Mouse (Mus musculus): Measurements from ENCODE around the gene Hbb-bs. TPM values are rescaled to one million over a fixed set of nuclear protein-coding genes. Genes with fewer than 3 reads are reported as not detected.
"Not testable (repeated sequence)": the region's sequence is repeated elsewhere in the genome, so short reads cannot be mapped to it uniquely, and the experiment has no call there.

The Hbb-bs gene
- polyA plus RNA-seq, 1 experiment from 2014 or later: 809 TPM

- no peaks in the 10 kb centered on the region for H3K4me1 ChIP-seq
- no peaks in the 10 kb centered on the region for H3K36me3 ChIP-seq
- H3K9ac ChIP-seq (replicated peaks): no peak within 1 kb of the TSS
- no peak within 1 kb of the TSS for H3K27ac ChIP-seq (replicated peaks)
- no peak within 1 kb of the TSS for H3K4me3 ChIP-seq
- H3K4me2 ChIP-seq (replicated peaks): no peak within 1 kb of the TSS
- no peaks in the 10 kb centered on the region for H3K27me3 ChIP-seq
- no peak for ATAC-seq (ENCODE audit: low FRiP score, low read depth)
- 78% methylated on average over 3 of the region's 3 CpGs for WGBS
- H3K9me3 ChIP-seq: no peaks in the 10 kb centered on the region
Observed at GRCm38 (mm10) chr7:103840268-103840667, 12.4 kb upstream of the Hbb-bs start, which contains the start of gene Hbb-bh2. Gene Hbb-bh2, minus strand, starts transcription at chr7:103840520.

DNA sequence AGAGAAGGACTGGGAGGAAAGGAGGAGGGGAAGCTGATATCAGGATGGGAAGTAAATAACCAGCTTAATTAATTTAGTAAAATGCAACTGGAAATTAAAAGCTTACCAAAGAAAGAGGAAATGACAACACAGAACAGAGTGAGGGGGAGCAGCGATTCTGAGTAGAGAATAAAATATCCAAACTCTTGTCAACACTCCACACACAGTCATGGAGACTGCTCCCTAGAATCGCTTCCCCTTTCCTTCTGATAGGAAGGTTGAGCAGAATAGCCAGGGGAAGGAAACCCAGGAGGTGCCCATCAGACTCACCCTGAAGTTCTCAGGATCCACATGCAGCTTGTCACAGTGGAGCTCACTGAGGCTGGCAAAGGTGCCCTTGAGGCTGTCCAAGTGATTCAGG lies 757 bp downstream of the Hbb-bs start:
- H3K4me1 ChIP-seq; H3K36me3 ChIP-seq; H3K27me3 ChIP-seq; H3K27ac ChIP-seq (replicated peaks); ATAC-seq (ENCODE audit: low FRiP score, low read depth); H3K9ac ChIP-seq (replicated peaks); H3K4me3 ChIP-seq; H3K4me2 ChIP-seq (replicated peaks); H3K9me3 ChIP-seq: not testable (repeated sequence)
- WGBS: no CpG with 5 or more reads among the region's 2 CpGs

DNA sequence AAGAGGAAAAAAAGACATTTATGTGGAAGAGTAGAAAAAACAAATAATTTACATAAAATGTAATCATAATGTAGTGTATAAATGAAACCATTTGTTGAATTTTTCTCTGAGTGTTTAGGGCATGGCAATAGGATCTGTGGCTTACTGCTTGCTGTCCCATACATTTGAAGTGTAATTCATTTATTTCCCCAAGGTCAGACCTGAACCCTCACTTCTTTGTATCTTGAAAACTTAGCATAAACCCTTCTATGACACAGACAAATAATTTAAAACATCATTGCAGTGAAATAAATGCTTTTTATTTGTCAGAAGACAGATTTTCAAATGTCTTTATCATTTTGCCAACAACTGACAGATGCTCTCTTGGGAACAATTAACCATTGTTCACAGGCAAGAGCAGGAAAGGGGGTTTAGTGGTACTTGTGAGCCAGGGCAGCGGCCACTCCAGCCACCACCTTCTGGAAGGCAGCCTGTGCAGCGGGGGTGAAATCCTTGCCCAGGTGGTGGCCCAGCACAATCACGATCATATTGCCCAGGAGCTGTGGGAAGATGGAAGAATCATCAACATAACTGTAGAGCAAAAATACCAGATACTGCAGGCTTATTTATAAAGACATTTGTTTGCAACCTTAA lies 1.5 kb downstream of the Hbb-bs start:
- Histone ChIP-seq H3K9ac (replicated peaks) (no peak overlapping the region), H3K4me2 (replicated peaks) (no peak overlapping the region), H3K36me3 (no peaks in the 10 kb centered on the region), H3K27ac (replicated peaks) (no peak overlapping the region), H3K4me3 (no peak overlapping the region), H3K9me3 (no peaks in the 10 kb centered on the region), H3K27me3 (no peaks in the 10 kb centered on the region), H3K4me1 (no peaks in the 10 kb centered on the region)
- WGBS: 57% methylated on average over 3 of the region's 3 CpGs
- no peak for ATAC-seq (ENCODE audit: low FRiP score, low read depth)

GRCm38 (mm10) chr7:103825536-103826254 lies 2.2 kb downstream of the Hbb-bs start:
- 94% methylated on average over 3 of the region's 3 CpGs for WGBS
- Histone ChIP-seq H3K4me1 (no peaks in the 10 kb centered on the region), H3K4me2 (replicated peaks) (no peak overlapping the region), H3K27me3 (no peaks in the 10 kb centered on the region), H3K9ac (replicated peaks) (no peak overlapping the region), H3K27ac (replicated peaks) (no peak overlapping the region), H3K9me3 (no peaks in the 10 kb centered on the region), H3K4me3 (no peak overlapping the region), H3K36me3 (no peaks in the 10 kb centered on the region)
- ATAC-seq (ENCODE audit: low FRiP score, low read depth): no peak

DNA sequence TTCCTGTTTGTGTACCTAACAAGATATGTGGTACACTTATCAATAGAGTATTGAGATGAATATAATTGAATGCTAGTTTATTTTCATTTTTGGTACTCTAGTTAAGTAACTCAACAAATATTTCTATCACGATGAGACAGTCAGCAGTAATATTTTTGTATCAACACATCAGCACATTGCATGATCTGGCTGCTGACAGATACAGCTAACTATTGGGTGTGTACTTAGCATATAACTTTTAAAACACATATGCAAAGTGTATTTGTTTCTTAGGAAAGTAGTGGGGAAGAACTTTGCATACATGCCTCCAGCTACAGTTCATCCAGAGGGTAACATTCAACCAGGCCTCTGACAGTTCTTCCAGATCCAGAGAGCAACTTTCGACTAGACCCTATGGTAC lies 3.3 kb downstream of the Hbb-bs start:
- Histone ChIP-seq H3K27me3 (no peaks in the 10 kb centered on the region), H3K4me3 (no peak overlapping the region), H3K4me2 (replicated peaks) (no peak overlapping the region), H3K27ac (replicated peaks) (no peak overlapping the region), H3K9ac (replicated peaks) (no peak overlapping the region), H3K9me3 (no peaks in the 10 kb centered on the region), H3K4me1 (no peaks in the 10 kb centered on the region), H3K36me3 (no peaks in the 10 kb centered on the region)
- ATAC-seq (ENCODE audit: low FRiP score, low read depth): no peak
- WGBS: 84% methylated on average over 2 of the region's 2 CpGs

GRCm38 (mm10) chr7:103815085-103815484 lies 12.8 kb downstream of the Hbb-bs start:
- not testable (repeated sequence) for H3K27me3 ChIP-seq; H3K36me3 ChIP-seq; H3K4me1 ChIP-seq; H3K4me3 ChIP-seq; H3K27ac ChIP-seq (replicated peaks); H3K4me2 ChIP-seq (replicated peaks); ATAC-seq (ENCODE audit: low FRiP score, low read depth); H3K9me3 ChIP-seq; H3K9ac ChIP-seq (replicated peaks)
- WGBS: no CpG with 5 or more reads among the region's 2 CpGs

- no peak for ATAC-seq (ENCODE audit: low FRiP score, low read depth)
- no peaks in the 10 kb centered on the region for H3K36me3 ChIP-seq
- WGBS: 85% methylated on average over 3 of the region's 3 CpGs
- no peaks in the 10 kb centered on the region for H3K27me3 ChIP-seq
- H3K4me1 ChIP-seq: no peaks in the 10 kb centered on the region
- H3K27ac ChIP-seq (replicated peaks): no peak within 1 kb of the TSS
- no peak within 1 kb of the TSS for H3K9ac ChIP-seq (replicated peaks)
- H3K4me3 ChIP-seq: no peak within 1 kb of the TSS
- no peaks in the 10 kb centered on the region for H3K9me3 ChIP-seq
- H3K4me2 ChIP-seq (replicated peaks): no peak within 1 kb of the TSS
Observed at GRCm38 (mm10) chr7:103813766-103814165, 14.1 kb downstream of the Hbb-bs start, which contains the start of gene Hbb-bt. Gene Hbb-bt, minus strand, starts transcription at chr7:103813996.

DNA sequence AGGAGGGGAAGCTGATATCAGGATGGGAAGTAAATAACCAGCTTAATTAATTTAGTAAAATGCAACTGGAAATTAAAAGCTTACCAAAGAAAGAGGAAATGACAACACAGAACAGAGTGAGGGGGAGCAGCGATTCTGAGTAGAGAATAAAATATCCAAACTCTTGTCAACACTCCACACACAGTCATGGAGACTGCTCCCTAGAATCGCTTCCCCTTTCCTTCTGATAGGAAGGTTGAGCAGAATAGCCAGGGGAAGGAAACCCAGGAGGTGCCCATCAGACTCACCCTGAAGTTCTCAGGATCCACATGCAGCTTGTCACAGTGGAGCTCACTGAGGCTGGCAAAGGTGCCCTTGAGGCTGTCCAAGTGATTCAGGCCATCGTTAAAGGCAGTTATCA lies 14.7 kb downstream of the Hbb-bs start:
- no CpG with 5 or more reads among the region's 3 CpGs for WGBS
- H3K36me3 ChIP-seq; H3K27me3 ChIP-seq; ATAC-seq (ENCODE audit: low FRiP score, low read depth); H3K4me1 ChIP-seq; H3K9me3 ChIP-seq; H3K9ac ChIP-seq (replicated peaks); H3K4me2 ChIP-seq (replicated peaks); H3K4me3 ChIP-seq; H3K27ac ChIP-seq (replicated peaks): not testable (repeated sequence)

- Histone ChIP-seq H3K27ac (replicated peaks) (no peak overlapping the region), H3K4me3 (no peak overlapping the region), H3K9ac (replicated peaks) (no peak overlapping the region), H3K4me2 (replicated peaks) (no peak overlapping the region), H3K27me3 (no peaks in the 10 kb centered on the region), H3K36me3 (no peaks in the 10 kb centered on the region), H3K9me3 (no peaks in the 10 kb centered on the region), H3K4me1 (no peaks in the 10 kb centered on the region)
- 80% methylated on average over 1 of the region's 1 CpGs for WGBS
- no peak for ATAC-seq (ENCODE audit: low FRiP score, low read depth)
Observed at GRCm38 (mm10) chr7:103812174-103812573, 15.7 kb downstream of the Hbb-bs start.

GRCm38 (mm10) chr7:103811223-103811845 lies 16.6 kb downstream of the Hbb-bs start:
- H3K36me3 ChIP-seq: no peaks in the 10 kb centered on the region
- no peak overlapping the region for H3K4me3 ChIP-seq
- no peak for ATAC-seq (ENCODE audit: low FRiP score, low read depth)
- no peaks in the 10 kb centered on the region for H3K27me3 ChIP-seq
- WGBS: 90% methylated on average over 1 of the region's 1 CpGs
- no peaks in the 10 kb centered on the region for H3K9me3 ChIP-seq
- no peak overlapping the region for H3K9ac ChIP-seq (replicated peaks)
- H3K4me2 ChIP-seq (replicated peaks): no peak overlapping the region
- no peaks in the 10 kb centered on the region for H3K4me1 ChIP-seq
- H3K27ac ChIP-seq (replicated peaks): no peak overlapping the region

DNA sequence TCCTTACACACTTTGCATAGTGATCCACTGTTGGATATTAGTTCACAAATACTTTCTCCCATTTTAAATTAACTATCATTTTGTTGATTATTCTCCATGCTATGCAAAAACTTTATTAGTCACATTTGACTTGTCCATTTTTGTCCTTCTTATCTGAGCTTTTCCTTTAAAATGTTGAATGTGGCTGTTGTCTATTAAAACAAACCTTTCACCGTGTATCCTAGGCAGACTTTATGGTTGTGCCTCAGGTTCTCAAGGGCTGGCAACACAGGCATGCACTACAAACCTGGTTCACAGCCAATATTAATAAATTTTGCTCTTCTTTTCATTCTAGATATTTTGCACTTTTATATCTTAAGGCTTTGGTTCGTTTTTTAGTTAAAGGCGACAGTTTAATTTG lies 17.1 kb downstream of the Hbb-bs start:
- Histone ChIP-seq H3K9ac (replicated peaks) (no peak overlapping the region), H3K4me2 (replicated peaks) (no peak overlapping the region), H3K27me3 (no peaks in the 10 kb centered on the region), H3K36me3 (no peaks in the 10 kb centered on the region), H3K9me3 (no peaks in the 10 kb centered on the region), H3K27ac (replicated peaks) (no peak overlapping the region), H3K4me3 (no peak overlapping the region), H3K4me1 (no peaks in the 10 kb centered on the region)
- no peak for ATAC-seq (ENCODE audit: low FRiP score, low read depth)
- 82% methylated on average over 3 of the region's 3 CpGs for WGBS

GRCm38 (mm10) chr7:103810296-103810695 lies 17.6 kb downstream of the Hbb-bs start:
- Histone ChIP-seq H3K9ac (replicated peaks) (no peak overlapping the region), H3K27me3 (no peaks in the 10 kb centered on the region), H3K27ac (replicated peaks) (no peak overlapping the region), H3K4me1 (no peaks in the 10 kb centered on the region), H3K4me2 (replicated peaks) (no peak overlapping the region), H3K9me3 (no peaks in the 10 kb centered on the region), H3K36me3 (no peaks in the 10 kb centered on the region), H3K4me3 (no peak overlapping the region)
- WGBS: 86% methylated on average over 1 of the region's 1 CpGs
- no peak for ATAC-seq (ENCODE audit: low FRiP score, low read depth)

Measured in midbrain, embryonic 12.5 days (tissue).